Mouse (Mus musculus) thymus, adult 2 months (tissue): ENCODE measurements around the gene Lama5. TPM values are rescaled to one million over a fixed set of nuclear protein-coding genes. Genes with fewer than 3 reads are reported as not detected.

ENCODE experiments used
- DNase-seq: peaks from one replicate; pipeline ENCODE4 v3.0.0; 2021
- H3K27ac ChIP-seq: fragments of 200-500 bp; 2 replicates; pipeline ENCODE4 v1.5.1; 2012; ENCODE audit warnings: low read length, control low read depth; ENCODE audit not compliant: control insufficient read depth, insufficient read depth
- H3K27me3 ChIP-seq: fragments of 200-500 bp; 2 replicates; pipeline ENCODE4 v1.6.1; 2012; ENCODE audit warnings: mild to moderate bottlenecking, low read length, moderate library complexity, mixed read lengths; ENCODE audit not compliant: control insufficient read depth, insufficient read depth
- H3K36me3 ChIP-seq: fragments of 200-500 bp; 2 replicates; pipeline ENCODE4 v1.6.1; 2012; ENCODE audit warnings: mild to moderate bottlenecking, low read length, moderate library complexity; ENCODE audit not compliant: control insufficient read depth, insufficient read depth
- H3K4me1 ChIP-seq: fragments of 200-500 bp; replicated peaks from 2 replicates; pipeline ENCODE4 v1.6.1; 2012; ENCODE audit warnings: low read length; ENCODE audit not compliant: control insufficient read depth, insufficient read depth
- H3K4me3 ChIP-seq: fragments of 200-500 bp; 2 replicates; pipeline ENCODE4 v1.5.1; 2012; ENCODE audit warnings: mild to moderate bottlenecking, low read length, control low read depth, moderate library complexity; ENCODE audit not compliant: control insufficient read depth, insufficient read depth
- CTCF ChIP-seq: fragments of 200-500 bp; IDR thresholded peaks from 2 replicates; pipeline ENCODE4 v1.5.1; 2012; ENCODE audit warnings: mild to moderate bottlenecking, control low read depth, low read length, moderate library complexity, borderline replicate concordance; ENCODE audit not compliant: control insufficient read depth, poor library complexity, insufficient read depth; ENCODE audit errors: extremely low read depth
- POLR2A ChIP-seq: fragments of 200-500 bp; IDR thresholded peaks from 2 replicates; pipeline ENCODE4 v1.6.1; 2012; ENCODE audit warnings: mild to moderate bottlenecking, low read length, control low read depth, moderate library complexity; ENCODE audit not compliant: control insufficient read depth, poor library complexity, insufficient read depth; ENCODE audit errors: extremely low read depth
- whole genome bisulfite sequencing: fragments of 180-500 bp; shearing (Covaris S2); methylation state at CpG from one replicate; pipeline ENCODE4 v1.1.7; 2018; 5-methylcytosine and 5-hydroxymethylcytosine counted together
- polyA plus RNA-seq: library from polyadenylated mRNA; depleted of rRNA; stranded (reverse); fragments of >200 nt; gene quantifications from 2 replicates; pipeline ENCODE4 v1.2.3, GENCODE M21; 2012

Gene Lama5
- polyA plus RNA-seq, 1 experiment = 13.1 TPM

- peaks cover 7% of the 10 kb centered on the region for H3K4me1 ChIP-seq
- TF ChIP-seq POLR2A (no peak), CTCF (no peak)
- H3K36me3 ChIP-seq = no peaks in the 10 kb centered on the region
- 89% methylated on average over 3 of the region's 3 CpGs for WGBS
- no peaks in the 10 kb centered on the region for H3K27me3 ChIP-seq
- DNase-seq = no peak
- no peak overlapping the region for H3K27ac ChIP-seq
- H3K4me3 ChIP-seq = no peak overlapping the region
Observed at GRCm38 (mm10) chr2:180251838-180252237, 26.2 kb upstream of the Lama5 start.

- H3K27me3 ChIP-seq = no peaks in the 10 kb centered on the region
- WGBS = 35% methylated on average over 11 of the region's 11 CpGs
- H3K4me1 ChIP-seq = peaks cover 1% of the 10 kb centered on the region
- TF ChIP-seq POLR2A (no peak), CTCF (no peak)
- DNase-seq = peak; percentile 82
- H3K36me3 ChIP-seq = no peaks in the 10 kb centered on the region
- no peak overlapping the region for H3K4me3 ChIP-seq
- no peak overlapping the region for H3K27ac ChIP-seq
Observed at GRCm38 (mm10) chr2:180250930-180251611, 25.4 kb upstream of the Lama5 start.

GRCm38 (mm10) chr2:180248947-180249660 lies 23.4 kb upstream of the Lama5 start:
- 92% methylated on average over 9 of the region's 9 CpGs for WGBS
- TF ChIP-seq POLR2A (no peak), CTCF (no peak)
- no peak overlapping the region for H3K4me3 ChIP-seq
- H3K4me1 ChIP-seq = no peaks in the 10 kb centered on the region
- no peaks in the 10 kb centered on the region for H3K36me3 ChIP-seq
- H3K27ac ChIP-seq = no peak overlapping the region
- no peaks in the 10 kb centered on the region for H3K27me3 ChIP-seq
- no peak for DNase-seq

GRCm38 (mm10) chr2:180247916-180248315 lies 22.3 kb upstream of the Lama5 start:
- no peak for DNase-seq
- Histone ChIP-seq H3K4me1 (no peaks in the 10 kb centered on the region), H3K27me3 (no peaks in the 10 kb centered on the region), H3K4me3 (no peak overlapping the region), H3K36me3 (no peaks in the 10 kb centered on the region), H3K27ac (no peak overlapping the region)
- WGBS = 94% methylated on average over 5 of the region's 5 CpGs
- TF ChIP-seq POLR2A (no peak), CTCF (no peak)

- DNase-seq = no peak
- H3K4me1 ChIP-seq = no peaks in the 10 kb centered on the region
- H3K27me3 ChIP-seq = no peaks in the 10 kb centered on the region
- H3K36me3 ChIP-seq = no peaks in the 10 kb centered on the region
- WGBS = 93% methylated on average over 4 of the region's 4 CpGs
- H3K27ac ChIP-seq = no peak overlapping the region
- TF ChIP-seq CTCF (no peak), POLR2A (no peak)
- no peak overlapping the region for H3K4me3 ChIP-seq
Observed at GRCm38 (mm10) chr2:180243108-180243507, 17.4 kb upstream of the Lama5 start.

- no peak overlapping the region for H3K27ac ChIP-seq
- no peaks in the 10 kb centered on the region for H3K36me3 ChIP-seq
- H3K4me3 ChIP-seq = no peak overlapping the region
- no peaks in the 10 kb centered on the region; the same call in 1 of the 2 replicates for H3K4me1 ChIP-seq
- WGBS = 54% methylated on average over 5 of the region's 5 CpGs
- no peaks in the 10 kb centered on the region for H3K27me3 ChIP-seq
- TF ChIP-seq POLR2A = no peak
- no peak for TF ChIP-seq CTCF
- DNase-seq = no peak
Observed at GRCm38 (mm10) chr2:180238591-180238990, 12.9 kb upstream of the Lama5 start.
